Mouse (Mus musculus) megakaryocyte, embryonic 14.5 days (primary cell): ENCODE measurements at regions not wholly inside any gene's neighbourhood (a gene's known extent, or its start where the extent isn't known, plus 50 kb on each side); places are given as distances from the start of the nearest gene placed in this dataset.

Experiments
- FLI1 ChIP-seq: IDR thresholded peaks from 2 replicates; pipeline ENCODE4 v1.6.1; 2012; ENCODE audit warnings: low read length, inconsistent platforms, mixed read lengths
- GATA1 ChIP-seq: IDR thresholded peaks from 3 replicates; pipeline ENCODE4 v1.6.1; 2012; ENCODE audit warnings: mixed read lengths, low read length, inconsistent platforms, borderline replicate concordance

DNA sequence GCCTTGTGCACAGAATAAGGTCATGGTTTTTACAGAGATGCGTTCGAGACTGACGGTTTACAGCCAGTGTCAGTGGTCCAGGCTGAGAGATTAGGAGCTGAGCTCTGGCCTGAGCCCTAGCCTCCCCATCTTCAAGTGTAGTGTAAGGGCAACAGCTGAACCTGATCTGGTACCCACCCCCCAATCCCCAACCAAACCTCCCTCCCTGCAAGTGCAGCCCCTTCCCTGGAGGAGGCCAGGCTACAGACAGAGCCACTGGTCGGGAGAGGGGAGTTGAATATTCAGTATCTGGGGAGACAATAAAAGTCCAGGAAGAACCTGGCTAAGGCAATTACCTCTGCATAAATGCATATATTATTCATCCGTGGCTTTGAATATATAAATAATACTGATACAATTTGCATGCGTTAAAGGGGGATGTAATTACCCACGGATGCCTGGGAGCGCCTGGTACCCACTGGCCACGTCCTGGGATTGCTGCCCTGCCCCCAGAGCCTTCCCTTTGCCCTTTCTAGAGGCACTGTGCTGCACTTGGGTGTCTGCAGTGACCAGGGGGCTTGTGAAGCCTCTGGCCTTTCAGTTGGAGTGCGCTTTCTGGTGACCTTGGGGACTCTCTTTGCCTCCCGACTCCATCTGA is 95.5 kb upstream of the Mvb12b start:
- TF ChIP-seq FLI1 (no peak), GATA1 (no peak)
